Mouse (Mus musculus): ENCODE measurements around the gene Lin7b.
"Not testable (repeated sequence)": the region's sequence is repeated elsewhere in the genome, so short reads cannot be mapped to it uniquely, and the experiment has no call there.

Gene Lin7b

DNA sequence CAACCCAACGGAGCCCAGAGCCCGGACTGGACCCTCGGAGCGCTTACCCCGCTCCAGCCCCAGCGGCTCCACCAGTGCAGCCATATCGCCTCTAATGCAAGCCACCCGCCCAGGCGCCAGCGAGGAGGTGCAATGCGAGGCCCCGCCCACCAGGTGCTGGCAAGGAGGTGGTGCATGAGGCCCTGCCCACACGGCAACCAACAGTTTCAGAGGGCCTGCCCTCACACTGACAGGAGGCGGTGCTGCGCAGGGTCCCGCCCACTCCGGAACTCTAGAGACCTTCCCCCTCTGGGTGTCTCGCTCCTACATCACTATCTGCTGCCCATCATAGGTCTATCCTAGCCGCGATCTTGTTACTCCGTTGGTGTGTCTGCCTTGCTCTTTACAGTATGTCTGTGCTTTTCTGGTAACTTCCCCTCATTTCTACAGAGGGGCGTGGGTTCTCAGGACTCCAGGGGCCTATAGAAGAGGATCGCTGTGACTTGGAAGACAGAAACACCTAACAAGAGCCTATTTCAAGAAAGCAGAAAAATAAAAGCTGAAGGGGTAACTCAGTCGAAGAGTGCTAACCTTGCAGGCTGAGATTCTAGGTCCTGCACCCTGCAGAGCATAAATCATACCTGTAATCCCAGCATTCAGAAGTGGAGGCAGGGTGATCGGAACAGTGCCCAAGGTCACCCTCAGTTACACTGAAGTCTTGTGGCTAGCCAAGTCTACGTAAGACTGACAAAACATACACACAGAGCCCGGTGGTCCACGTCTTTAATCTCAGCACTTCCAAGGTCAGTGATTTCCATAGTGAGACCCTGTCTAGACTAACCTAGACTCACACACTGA lies at the start of gene Lin7b:
TSS of gene Lin7b (minus strand) at position 109 of the 837 bp plus-strand sequence.
- DNase-seq (ENCODE audit: low read depth, low spot score) = peak; percentile 94

DNA sequence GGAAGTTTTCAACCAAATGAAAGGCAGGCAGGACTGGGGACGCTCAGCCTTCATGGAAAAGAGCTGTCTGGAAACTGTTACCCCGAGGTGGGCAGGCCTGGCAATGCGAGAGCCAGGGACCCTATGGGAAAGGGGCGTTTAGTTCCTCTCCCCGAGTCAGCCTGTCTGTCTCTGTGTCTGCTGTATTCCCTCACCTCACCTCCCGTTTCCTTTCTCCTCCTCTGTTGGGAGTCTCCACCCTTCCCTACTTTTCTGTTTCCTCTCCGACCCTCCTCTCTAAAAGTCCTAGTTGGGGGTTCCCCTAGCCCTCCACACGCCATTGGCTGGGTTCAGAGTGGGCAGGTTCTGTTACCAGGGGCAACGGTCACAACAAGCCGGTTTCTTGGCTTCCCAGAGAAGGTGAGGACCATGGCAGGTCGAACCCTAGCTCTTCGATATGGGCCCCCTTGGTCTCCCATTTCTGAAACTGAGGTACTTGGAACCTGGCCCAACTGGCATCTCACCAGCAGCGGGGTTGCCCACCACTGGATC lies 47.6 kb upstream of the Lin7b start:
- DNase-seq (ENCODE audit: low read depth, low spot score) = no peak

- peak; percentile 72 for DNase-seq (ENCODE audit: low read depth, low spot score)
Observed at GRCm38 (mm10) chr7:45415636-45416035, 45.3 kb upstream of the Lin7b start.

DNA sequence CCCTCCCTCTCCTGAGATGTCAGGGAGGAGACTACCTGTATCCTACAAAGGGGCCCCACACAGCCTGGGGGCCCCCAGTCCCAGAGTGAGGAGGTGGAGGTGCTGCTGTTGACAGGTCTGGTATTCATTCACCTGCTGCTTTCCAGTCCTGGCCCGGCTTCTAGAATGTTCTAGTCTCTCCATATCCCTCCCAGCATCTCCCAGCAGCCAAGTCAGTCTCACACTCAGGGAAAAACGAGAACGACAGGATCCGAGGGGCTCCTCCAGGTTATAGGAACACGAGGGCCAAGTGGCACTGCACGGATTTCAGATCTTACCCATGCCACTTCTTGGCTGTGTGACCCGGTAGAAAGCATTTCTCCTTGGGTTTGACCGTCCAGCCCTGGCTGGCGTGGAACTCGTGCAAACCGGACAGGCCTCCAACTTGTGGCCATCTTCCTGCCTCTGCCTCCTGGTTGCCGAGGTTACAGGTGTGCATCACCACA lies 44.4 kb upstream of the Lin7b start:
- no peak for DNase-seq (ENCODE audit: low read depth, low spot score)

DNA sequence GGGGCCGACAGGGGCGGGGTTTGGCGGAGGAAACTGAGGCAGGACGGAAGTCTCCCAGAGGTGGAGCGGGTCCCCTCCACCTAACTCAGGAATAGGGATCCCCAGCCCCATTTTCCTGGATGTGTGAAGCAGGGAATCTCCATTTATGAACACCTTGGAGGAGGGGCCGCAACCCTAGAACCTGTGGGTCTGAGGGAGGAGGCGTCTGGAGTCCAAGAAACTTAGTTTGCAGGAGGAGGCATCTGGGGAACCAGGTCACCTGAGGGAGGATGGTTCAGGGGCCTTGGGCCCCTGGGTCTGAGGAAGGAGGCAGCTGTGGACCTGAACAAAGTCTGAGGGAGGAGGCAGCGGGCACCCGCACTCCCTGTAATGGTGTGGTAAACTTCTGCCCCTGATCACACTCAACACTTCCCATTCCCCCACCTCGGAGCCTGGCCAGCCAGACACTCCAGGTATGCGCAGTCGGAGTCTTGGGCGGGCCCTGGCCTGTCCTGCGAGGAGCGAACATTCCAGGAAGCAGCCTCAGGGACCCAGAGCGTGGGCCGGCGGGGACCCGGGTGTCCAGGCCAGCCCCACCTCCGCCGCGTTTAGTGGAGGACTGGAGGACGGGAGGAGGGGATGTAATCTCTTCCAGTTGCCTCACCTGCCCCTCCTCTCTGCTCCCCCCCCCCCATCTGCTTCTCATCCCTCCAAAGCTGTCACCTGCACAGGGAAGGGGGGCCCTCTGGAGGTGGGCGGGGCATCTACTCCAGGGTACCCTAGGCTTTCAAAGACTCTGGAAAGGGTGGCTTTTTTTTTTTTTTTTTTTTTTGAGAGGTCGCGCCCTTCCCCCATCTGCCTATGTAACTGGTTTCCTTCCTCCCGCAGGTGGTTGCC lies 43.7 kb upstream of the Lin7b start:
- peak; percentile 25 for DNase-seq (ENCODE audit: low read depth, low spot score)

GRCm38 (mm10) chr7:45413113-45413863 lies 42.9 kb upstream of the Lin7b start, which contains the start of gene Ntf5:
Gene Ntf5, plus strand, starts transcription at chr7:45413695.
- DNase-seq (ENCODE audit: low read depth, low spot score) = peak; percentile 37

- no peak for DNase-seq (ENCODE audit: low read depth, low spot score)
Observed at GRCm38 (mm10) chr7:45412421-45412820, 42.0 kb upstream of the Lin7b start.

DNA sequence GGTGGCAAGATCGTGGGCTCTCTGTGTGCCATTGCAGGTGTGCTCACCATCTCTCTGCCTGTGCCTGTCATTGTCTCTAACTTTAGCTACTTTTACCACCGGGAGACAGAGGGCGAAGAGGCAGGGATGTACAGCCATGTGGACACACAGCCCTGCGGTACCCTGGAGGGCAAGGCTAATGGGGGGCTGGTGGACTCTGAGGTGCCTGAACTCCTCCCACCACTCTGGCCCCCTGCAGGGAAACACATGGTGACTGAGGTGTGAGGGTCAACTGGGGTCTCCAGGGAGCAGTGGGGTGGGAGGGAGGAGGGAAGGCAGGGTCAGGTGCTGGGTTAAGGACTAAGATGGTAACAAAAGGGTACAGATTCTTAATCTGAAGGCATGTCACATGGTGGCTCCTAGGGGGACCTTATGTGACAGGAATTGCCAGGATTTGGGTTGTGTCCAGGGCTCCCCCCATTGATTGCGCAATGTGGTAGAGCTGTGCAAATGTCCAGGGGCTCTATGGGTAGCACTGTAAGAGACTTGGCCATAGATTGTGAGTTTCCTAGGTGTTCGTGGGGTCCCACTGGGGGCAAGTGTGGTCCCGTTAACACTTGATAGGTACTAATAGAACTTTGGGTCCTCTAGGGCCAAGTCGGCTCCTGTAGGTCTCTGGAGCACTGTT lies 39.2 kb upstream of the Lin7b start:
- no peak for DNase-seq (ENCODE audit: low read depth, low spot score)

DNA sequence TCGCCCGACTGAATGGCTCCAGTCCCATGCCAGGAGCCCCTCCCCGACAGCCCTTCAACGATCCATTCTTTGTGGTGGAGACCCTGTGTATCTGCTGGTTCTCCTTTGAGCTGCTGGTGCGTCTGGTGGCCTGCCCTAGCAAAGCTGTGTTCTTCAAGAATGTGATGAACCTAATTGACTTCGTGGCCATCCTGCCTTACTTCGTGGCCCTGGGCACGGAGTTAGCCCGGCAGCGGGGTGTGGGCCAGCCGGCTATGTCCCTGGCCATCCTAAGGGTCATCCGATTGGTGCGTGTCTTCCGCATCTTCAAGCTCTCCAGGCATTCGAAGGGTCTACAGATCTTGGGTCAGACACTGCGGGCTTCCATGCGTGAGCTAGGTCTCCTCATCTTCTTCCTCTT lies 38.6 kb upstream of the Lin7b start:
- no peak for DNase-seq (ENCODE audit: low read depth, low spot score)

DNA sequence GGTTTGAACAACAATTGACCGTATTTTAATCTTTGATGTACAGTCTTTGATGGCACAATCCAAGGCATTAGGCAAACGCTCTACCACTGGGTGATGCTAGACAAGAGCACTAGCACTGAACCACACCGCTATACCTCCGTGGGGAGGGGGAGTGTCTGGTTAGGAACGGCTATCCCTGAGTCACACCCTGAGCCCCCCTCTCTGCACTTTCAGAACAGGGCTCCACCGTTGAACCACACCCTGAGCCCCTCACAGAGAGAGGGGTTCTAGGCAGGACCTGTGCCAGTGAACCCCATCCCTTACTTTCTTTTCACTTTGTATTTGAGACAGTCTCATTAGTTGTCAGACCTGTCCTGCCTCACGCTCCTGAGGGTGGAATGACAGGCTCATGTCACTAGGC lies 38.0 kb upstream of the Lin7b start:
- no peak for DNase-seq (ENCODE audit: low read depth, low spot score)

DNA sequence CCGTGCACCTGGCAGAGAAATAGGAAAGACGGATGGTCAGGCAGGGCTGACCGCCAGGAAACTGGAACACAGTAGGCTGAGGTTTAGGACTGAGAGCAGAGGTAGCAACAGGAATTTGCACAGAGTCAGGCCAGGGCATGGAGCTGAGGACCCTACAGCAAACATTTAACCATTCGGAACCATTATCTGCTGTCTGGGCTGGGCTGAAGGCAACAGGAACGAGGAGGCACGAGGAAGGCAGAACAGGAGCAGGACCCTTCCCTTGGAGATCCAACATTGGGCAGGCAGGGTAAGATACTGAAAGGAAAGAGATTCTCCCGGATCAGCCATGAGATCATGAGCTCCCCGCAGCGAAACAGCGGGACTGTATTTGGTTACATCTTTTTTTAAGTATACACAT lies 37.5 kb upstream of the Lin7b start:
- no peak for DNase-seq (ENCODE audit: low read depth, low spot score)

GRCm38 (mm10) chr7:45406157-45407156 lies 36.1 kb upstream of the Lin7b start:
- DNase-seq (ENCODE audit: low read depth, low spot score) = peak; percentile 41

DNA sequence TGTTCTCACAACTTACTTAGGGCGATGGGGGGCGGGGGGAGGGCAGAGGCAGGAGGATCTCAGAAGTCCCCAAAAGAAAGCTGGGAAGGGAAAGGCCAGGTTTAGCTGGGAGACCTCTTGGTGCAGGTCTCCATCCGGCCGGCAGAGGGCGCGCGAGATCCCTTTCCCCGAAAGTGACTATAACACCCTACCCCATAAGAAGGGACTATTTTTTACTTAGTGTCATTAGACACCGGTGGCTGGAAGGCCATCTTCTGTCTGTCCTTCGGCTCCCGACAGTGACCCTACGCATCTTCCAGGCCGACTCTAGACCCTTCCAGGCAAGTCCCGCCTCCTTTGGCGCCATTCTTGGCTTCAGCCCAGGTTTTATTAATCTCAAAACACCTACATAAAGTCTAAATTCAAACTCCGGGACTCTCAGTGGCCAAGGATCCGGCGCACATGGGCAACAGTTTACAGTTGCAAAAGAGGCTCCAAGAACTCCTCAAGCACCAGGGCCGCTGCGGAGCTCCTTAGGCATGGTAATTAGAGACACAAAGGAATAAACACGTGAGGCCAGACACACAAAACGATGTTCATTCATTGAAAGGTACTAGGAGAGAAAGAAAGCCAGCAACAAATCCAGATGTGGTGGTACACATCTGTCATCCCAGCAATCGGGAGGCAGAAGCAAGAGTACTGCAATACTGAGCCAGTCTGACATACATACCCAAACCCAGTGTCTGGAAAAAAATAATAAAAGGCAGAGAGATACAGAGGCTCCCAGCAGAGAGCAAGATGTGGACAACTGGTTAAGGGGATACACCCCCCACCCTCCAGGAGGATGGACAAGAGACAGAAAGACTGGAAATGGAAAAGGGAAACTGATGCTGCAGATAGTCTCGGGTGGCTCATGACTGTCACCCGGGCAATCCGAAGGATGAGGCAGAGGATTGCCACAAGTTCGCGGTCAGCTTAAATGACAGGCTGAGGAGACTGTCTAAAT lies 35.0 kb upstream of the Lin7b start, which contains the start of gene Kcna7:
TSS of gene Kcna7 (plus strand) at position 563 of the 985 bp plus-strand sequence.
- DNase-seq (ENCODE audit: low read depth, low spot score) = peak; percentile 64

GRCm38 (mm10) chr7:45403532-45404261 lies 33.3 kb upstream of the Lin7b start:
- peak; percentile 81 for DNase-seq (ENCODE audit: low read depth, low spot score)

DNA sequence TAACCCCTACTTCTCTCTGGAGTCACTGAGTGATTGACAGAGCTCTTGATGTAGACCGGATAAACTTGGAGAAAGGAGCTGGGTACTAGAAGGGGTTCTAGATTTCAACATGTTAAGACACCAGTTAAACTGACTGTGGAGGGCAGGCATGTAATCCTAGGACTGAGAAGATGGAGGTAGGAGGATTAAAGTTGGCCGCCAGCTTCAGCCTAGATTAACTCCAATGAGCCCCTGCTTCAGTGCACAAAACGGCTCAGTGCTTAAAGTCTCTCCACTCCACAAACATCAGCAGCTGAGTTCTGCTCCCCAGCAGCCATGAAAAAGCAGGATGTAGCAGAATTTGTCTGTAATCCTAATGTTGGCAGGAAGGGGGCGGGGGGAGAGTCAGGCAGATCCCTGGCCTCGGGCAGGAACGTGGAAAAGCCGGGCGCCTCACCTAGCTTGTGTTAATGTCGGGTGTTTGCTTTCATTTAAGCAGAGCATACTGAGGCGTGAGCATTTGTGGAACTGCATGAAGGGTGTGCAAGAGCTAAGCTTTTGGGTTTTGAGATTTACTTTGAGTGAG lies 31.2 kb upstream of the Lin7b start:
- DNase-seq (ENCODE audit: low read depth, low spot score) = no peak

DNA sequence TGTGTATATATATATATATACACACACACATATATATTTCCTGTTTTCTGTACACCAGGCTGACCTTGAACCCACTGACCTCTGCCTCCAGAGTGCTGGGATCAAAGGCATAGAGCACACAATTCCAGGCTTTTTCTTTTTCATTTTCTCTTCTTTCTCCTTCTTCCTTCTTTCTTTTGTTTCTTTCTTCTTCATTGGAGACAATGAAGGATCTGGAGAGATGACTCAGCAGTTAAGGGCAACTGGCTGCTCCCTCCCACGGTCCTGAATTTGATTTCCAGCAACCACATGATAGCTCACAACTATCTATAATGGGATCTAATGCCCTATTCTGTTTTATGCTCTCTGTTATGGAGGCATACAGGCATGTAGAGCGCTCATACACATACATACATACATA lies 26.4 kb upstream of the Lin7b start:
- DNase-seq (ENCODE audit: low read depth, low spot score) = no peak

GRCm38 (mm10) chr7:45396337-45396775 lies 26.0 kb upstream of the Lin7b start:
- DNase-seq (ENCODE audit: low read depth, low spot score) = not testable (repeated sequence)
